Mouse (Mus musculus): ENCODE data around the gene 4632433K11Rik. TPM values are rescaled to one million over a fixed set of nuclear protein-coding genes. Genes with fewer than 3 reads are reported as not detected.
"Not testable (repeated sequence)": the region's sequence is repeated elsewhere in the genome, so short reads cannot be mapped to it uniquely, and the experiment has no call there.

The 4632433K11Rik gene
- polyA plus RNA-seq, 1 experiment = not detected

DNA sequence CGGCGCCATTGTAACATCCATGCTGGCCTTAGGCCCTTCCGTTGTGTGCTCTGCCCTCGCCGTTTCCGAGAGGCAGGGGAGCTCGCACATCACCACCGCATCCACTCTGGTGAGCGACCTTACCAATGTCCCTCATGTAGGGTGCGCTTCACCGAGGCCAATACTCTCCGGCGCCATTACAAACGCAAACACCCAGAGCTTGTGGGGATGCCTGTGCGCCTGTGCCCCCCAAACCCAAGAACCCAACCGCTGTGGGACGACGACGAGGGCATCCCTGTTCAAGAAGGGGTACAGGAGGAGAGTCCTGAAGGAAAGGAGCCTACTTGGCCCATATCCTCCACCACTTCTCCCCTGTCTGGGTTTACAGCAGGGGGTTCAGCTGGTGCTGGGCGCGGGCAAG lies 16.0 kb upstream of the 4632433K11Rik start:
- TF ChIP-seq CTCF (IDR thresholded peaks at IDR 0.05; ENCODE audit: borderline replicate concordance, control insufficient read depth, extremely low read depth, insufficient read depth, low read length, poor library complexity) (no peak), POLR2A (IDR thresholded peaks at IDR 0.05; ENCODE audit: control insufficient read depth, extremely low read depth, insufficient read depth, low read length, poor library complexity) (no peak)
- H3K27ac ChIP-seq (ENCODE audit: control insufficient read depth, insufficient read depth, low read length) = no peak overlapping the region
- H3K36me3 ChIP-seq (ENCODE audit: control insufficient read depth, insufficient read depth, low read length) = peaks cover 4% of the 10 kb centered on the region; the same call in 1 of the 2 replicates
- H3K4me1 ChIP-seq (replicated peaks; ENCODE audit: control insufficient read depth, insufficient read depth, low read length) = peaks cover 12% of the 10 kb centered on the region
- H3K27me3 ChIP-seq (ENCODE audit: control insufficient read depth, insufficient read depth, low read length) = no peaks in the 10 kb centered on the region
- WGBS = 98% methylated on average over 21 of the region's 21 CpGs
- no peak for DNase-seq
- no peak overlapping the region for H3K4me3 ChIP-seq (ENCODE audit: control insufficient read depth, insufficient read depth, low read length)

DNA sequence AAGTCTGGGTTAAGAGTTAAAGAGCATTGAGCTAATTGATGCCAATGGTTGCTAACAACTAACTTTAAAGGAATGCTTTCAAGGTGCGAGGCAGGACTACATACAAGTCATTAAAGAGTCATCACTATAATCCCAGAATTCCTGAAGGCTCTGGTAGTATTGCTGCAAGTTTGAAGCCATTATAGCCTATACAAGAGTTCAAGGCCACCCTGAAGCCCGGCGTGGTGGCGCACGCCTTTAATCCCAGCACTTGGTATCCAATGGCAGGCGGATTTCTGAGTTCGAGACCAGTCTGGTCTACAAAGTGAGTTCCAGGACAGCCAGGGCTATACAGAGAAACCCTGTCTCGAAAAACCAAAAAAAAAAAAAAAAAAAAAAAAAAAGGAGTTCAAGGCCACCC lies 14.3 kb upstream of the 4632433K11Rik start:
- Histone ChIP-seq H3K27ac (ENCODE audit: control insufficient read depth, insufficient read depth, low read length) (peak overlapping the region; percentile 49; the same call in 1 of the 2 replicates), H3K4me1 (replicated peaks; ENCODE audit: control insufficient read depth, insufficient read depth, low read length) (peaks cover 12% of the 10 kb centered on the region)
- H3K36me3 ChIP-seq (ENCODE audit: control insufficient read depth, insufficient read depth, low read length); H3K27me3 ChIP-seq (ENCODE audit: control insufficient read depth, insufficient read depth, low read length); H3K4me3 ChIP-seq (ENCODE audit: control insufficient read depth, insufficient read depth, low read length); DNase-seq: not testable (repeated sequence)
- 27% methylated on average over 8 of the region's 8 CpGs for WGBS

DNA sequence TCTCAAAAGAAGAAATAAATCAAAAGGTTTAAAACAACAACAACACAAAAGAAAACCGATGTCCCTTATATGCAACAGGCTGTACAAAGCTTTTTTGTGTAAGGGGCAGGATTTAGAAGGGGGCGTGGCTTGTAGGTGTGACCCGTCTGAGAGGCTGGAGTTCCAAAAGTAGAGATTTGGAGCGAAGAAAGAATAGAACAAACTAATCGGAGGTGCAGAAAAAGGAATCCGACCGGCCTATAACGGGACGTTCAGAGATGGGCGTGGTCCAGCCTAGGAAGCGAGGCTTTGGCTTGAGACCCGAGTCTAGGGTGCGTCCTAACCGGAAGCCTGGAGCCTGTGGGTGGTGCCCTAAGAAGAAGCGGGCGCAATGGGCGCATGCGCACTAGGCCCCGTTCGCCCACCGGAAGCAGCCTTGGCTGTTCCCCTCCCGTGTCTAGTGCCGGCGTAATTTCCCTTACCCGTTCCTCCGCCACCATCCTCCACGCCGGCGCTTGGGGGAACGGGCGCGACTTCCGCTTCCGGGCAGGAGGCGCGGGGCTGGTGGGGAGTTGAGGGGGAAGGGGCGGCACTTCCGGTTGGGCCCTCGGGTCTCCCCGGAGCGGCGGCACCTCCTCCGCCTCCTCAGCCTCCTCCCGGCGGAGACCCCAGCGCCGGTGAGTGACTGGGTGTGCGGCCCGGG lies 13.8 kb upstream of the 4632433K11Rik start, which contains the start of the genes Zfp865 and Ccdc106:
TSS of gene Zfp865 (plus strand) at position 377 of the 682 bp plus-strand sequence.
TSS of gene Ccdc106 (plus strand) at position 554 of the 682 bp plus-strand sequence.
- H3K4me3 ChIP-seq (ENCODE audit: control insufficient read depth, insufficient read depth, low read length) = peak within 1 kb of the TSS; percentile 66
- peaks cover 12% of the 10 kb centered on the region for H3K4me1 ChIP-seq (replicated peaks; ENCODE audit: control insufficient read depth, insufficient read depth, low read length)
- peak; percentile 99 for DNase-seq
- peak within 1 kb of the TSS; percentile 83 for H3K27ac ChIP-seq (ENCODE audit: control insufficient read depth, insufficient read depth, low read length)
- WGBS = under 1% methylated on average over 48 of the region's 49 CpGs
- H3K36me3 ChIP-seq (ENCODE audit: control insufficient read depth, insufficient read depth, low read length) = 0 out of 2 replicates have a peak, but pooled peaks cover 4% of the 10 kb centered on the region
- H3K27me3 ChIP-seq (ENCODE audit: control insufficient read depth, insufficient read depth, low read length) = no peaks in the 10 kb centered on the region
- TF ChIP-seq CTCF (IDR thresholded peaks at IDR 0.05; ENCODE audit: borderline replicate concordance, control insufficient read depth, extremely low read depth, insufficient read depth, low read length, poor library complexity) = peak; percentile 68
- TF ChIP-seq POLR2A (IDR thresholded peaks at IDR 0.05; ENCODE audit: control insufficient read depth, extremely low read depth, insufficient read depth, low read length, poor library complexity) = peak; percentile 79

DNA sequence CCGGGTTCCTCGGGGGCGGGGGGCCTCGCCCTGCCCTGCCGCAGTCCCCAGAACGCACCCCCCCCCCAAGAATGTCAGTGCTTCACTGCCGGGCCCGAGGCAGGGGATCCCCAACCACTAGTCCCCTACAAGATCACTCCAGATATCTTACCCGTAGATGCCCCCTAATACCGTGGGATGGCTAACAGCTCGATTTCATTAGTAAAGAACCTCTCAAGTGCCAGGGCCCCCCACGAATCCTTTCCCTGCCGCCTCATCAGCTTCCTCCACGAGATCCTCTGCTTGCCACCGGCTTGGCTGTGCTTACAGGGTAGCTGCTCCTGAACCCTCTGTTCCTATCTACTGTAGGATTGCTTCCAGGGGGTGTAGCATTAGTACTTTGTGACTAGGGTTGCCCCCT lies 13.2 kb upstream of the 4632433K11Rik start:
- DNase-seq = no peak
- H3K4me3 ChIP-seq (ENCODE audit: control insufficient read depth, insufficient read depth, low read length) = peak overlapping the region; percentile 66
- H3K27ac ChIP-seq (ENCODE audit: control insufficient read depth, insufficient read depth, low read length) = peak overlapping the region; percentile 62
- 0 out of 2 replicates have a peak, but pooled peaks cover 4% of the 10 kb centered on the region for H3K36me3 ChIP-seq (ENCODE audit: control insufficient read depth, insufficient read depth, low read length)
- H3K27me3 ChIP-seq (ENCODE audit: control insufficient read depth, insufficient read depth, low read length) = no peaks in the 10 kb centered on the region
- WGBS = under 1% methylated on average over 15 of the region's 15 CpGs
- TF ChIP-seq CTCF (IDR thresholded peaks at IDR 0.05; ENCODE audit: borderline replicate concordance, control insufficient read depth, extremely low read depth, insufficient read depth, low read length, poor library complexity) (no peak), POLR2A (IDR thresholded peaks at IDR 0.05; ENCODE audit: control insufficient read depth, extremely low read depth, insufficient read depth, low read length, poor library complexity) (no peak)
- peaks cover 12% of the 10 kb centered on the region for H3K4me1 ChIP-seq (replicated peaks; ENCODE audit: control insufficient read depth, insufficient read depth, low read length)

DNA sequence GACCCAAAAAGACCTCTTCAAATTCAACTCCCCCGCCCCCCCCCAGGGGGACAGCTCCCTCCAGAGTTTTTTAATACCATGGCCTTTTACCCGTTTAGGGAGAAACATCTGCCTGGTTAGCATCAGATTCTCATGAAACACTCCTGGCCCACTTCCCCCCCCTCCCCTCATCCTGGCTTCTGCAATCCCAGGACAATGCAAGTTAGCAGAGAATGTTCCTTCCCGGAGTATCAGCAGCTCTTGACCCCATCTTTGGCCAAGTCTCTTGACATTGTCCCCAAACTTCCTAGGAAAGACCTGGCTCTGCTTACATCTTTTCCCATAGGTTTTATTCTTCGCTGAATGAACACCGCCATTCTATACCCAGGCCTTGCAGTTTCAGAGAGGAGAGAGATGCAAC lies 12.7 kb upstream of the 4632433K11Rik start:
- Histone ChIP-seq H3K27ac (ENCODE audit: control insufficient read depth, insufficient read depth, low read length) (peak overlapping the region; percentile 62; the same call in 1 of the 2 replicates), H3K4me1 (replicated peaks; ENCODE audit: control insufficient read depth, insufficient read depth, low read length) (peaks cover 12% of the 10 kb centered on the region), H3K27me3 (ENCODE audit: control insufficient read depth, insufficient read depth, low read length) (no peaks in the 10 kb centered on the region), H3K4me3 (ENCODE audit: control insufficient read depth, insufficient read depth, low read length) (peak overlapping the region; percentile 66), H3K36me3 (ENCODE audit: control insufficient read depth, insufficient read depth, low read length) (0 out of 2 replicates have a peak, but pooled peaks cover 4% of the 10 kb centered on the region)
- 54% methylated on average over 5 of the region's 5 CpGs for WGBS
- TF ChIP-seq CTCF (IDR thresholded peaks at IDR 0.05; ENCODE audit: borderline replicate concordance, control insufficient read depth, extremely low read depth, insufficient read depth, low read length, poor library complexity) (no peak), POLR2A (IDR thresholded peaks at IDR 0.05; ENCODE audit: control insufficient read depth, extremely low read depth, insufficient read depth, low read length, poor library complexity) (no peak)
- DNase-seq = no peak

DNA sequence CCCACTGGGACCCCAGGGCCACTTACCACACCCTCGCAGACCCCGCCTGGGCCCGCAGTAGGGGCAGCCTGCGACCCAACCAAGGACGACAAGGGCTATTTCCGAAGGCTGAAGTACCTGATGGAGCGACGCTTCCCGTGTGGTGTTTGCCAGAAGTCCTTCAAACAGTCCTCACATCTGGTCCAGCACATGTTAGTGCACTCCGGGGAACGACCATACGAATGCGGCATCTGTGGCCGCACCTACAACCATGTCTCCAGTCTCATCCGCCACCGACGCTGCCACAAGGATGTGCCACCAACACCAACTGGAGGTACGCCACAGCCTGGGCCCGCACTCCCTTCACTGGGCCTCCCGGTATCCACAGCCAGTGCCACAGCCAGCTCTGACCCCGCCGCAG lies 4.4 kb upstream of the 4632433K11Rik start:
- TF ChIP-seq CTCF (IDR thresholded peaks at IDR 0.05; ENCODE audit: borderline replicate concordance, control insufficient read depth, extremely low read depth, insufficient read depth, low read length, poor library complexity) = no peak
- no peak for TF ChIP-seq POLR2A (IDR thresholded peaks at IDR 0.05; ENCODE audit: control insufficient read depth, extremely low read depth, insufficient read depth, low read length, poor library complexity)
- Histone ChIP-seq H3K4me1 (replicated peaks; ENCODE audit: control insufficient read depth, insufficient read depth, low read length) (no peaks in the 10 kb centered on the region), H3K36me3 (ENCODE audit: control insufficient read depth, insufficient read depth, low read length) (peaks cover 46% of the 10 kb centered on the region), H3K4me3 (ENCODE audit: control insufficient read depth, insufficient read depth, low read length) (no peak overlapping the region), H3K27ac (ENCODE audit: control insufficient read depth, insufficient read depth, low read length) (no peak overlapping the region), H3K27me3 (ENCODE audit: control insufficient read depth, insufficient read depth, low read length) (no peaks in the 10 kb centered on the region)
- no peak for DNase-seq
- 97% methylated on average over 22 of the region's 22 CpGs for WGBS

Data from thymus, adult 2 months (tissue).